15 mouse cellular contexts compared by ENCODE assay signal in genomic region chr5:8943836-8944235, GRCm38 (mm10). TPM values are rescaled to one million over a fixed set of nuclear protein-coding genes. Genes with fewer than 3 reads are reported as not detected.
DNase-seq lines count a peak whose midpoint lies in the region; ATAC-seq lines count a peak whose summit lies in the region.
"Had no signal": no experiment of that assay in that cellular context is flagged by ENCODE, and none has a peak within 500 bp of the region (broad histone marks: within the 10 kb centered on the region; RNA-seq: fewer than 3 reads in every experiment).

No protein-coding gene starts in this region.

- peak; percentile 7 to 39 for DNase-seq in left cerebral cortex, postnatal 14 days (ENCODE audit: low spot score in 2 of 2)
- no peak for DNase-seq in left cerebral cortex, postnatal 25 days (ENCODE audit: low spot score in 2 of 2)
- peak; percentile 38 for DNase-seq in MEL-GATA-1-ER (ENCODE audit: extremely low read depth, low read depth)
- peak; percentile 76 for DNase-seq in skeletal muscle tissue, adult 2 months (ENCODE audit: low read depth, low spot score)
- no peak for DNase-seq in midbrain, embryonic 10.5 days (ENCODE audit: low spot score)
- no peak for DNase-seq in left cerebral cortex, adult 8-10 months (ENCODE audit: low spot score in 2 of 2)
- DNase-seq: cerebellum, adult 9-10 months; kidney, adult 9 months; liver, postnatal 0 days had no signal

- peak; percentile 100 for ATAC-seq in granulocyte monocyte progenitor cell, adult 5-6 weeks (replicated peaks; ENCODE audit: poor library complexity, severe bottlenecking)
- ATAC-seq in megakaryocyte-erythroid progenitor cell, adult 5-6 weeks (replicated peaks; ENCODE audit: low FRiP score, low TSS enrichment, poor library complexity, severe bottlenecking), result no peak
- ATAC-seq: forebrain, embryonic 13.5 days; liver, postnatal 0 days had no signal

- intact Hi-C loops in left cerebral cortex, postnatal 14 days (cut with DNase I), result no loop called here
- intact Hi-C loops in left cerebral cortex, postnatal 25 days (cut with DNase I), result loop anchor here (5.0 kb wide), 1 partner anchor 483 kb away; no protein-coding TSS in a partner anchor

- 90% methylated on average over 3 of the region's 3 CpGs for WGBS in midbrain, embryonic 10.5 days

- no peak overlapping the region for H3K4me3 ChIP-seq in midbrain, embryonic 10.5 days
- H3K4me3 ChIP-seq: embryonic facial prominence, embryonic 13.5 days; forebrain, embryonic 13.5 days; heart, adult 2 months had no signal

- no peaks in the 10 kb centered on the region for H3K36me3 ChIP-seq in midbrain, embryonic 10.5 days
- H3K36me3 ChIP-seq: embryonic facial prominence, embryonic 13.5 days had no signal

- no peak overlapping the region for H3K27ac ChIP-seq in midbrain, embryonic 10.5 days (replicated peaks)
- H3K27ac ChIP-seq: embryonic facial prominence, embryonic 13.5 days; forebrain, embryonic 13.5 days; heart, adult 2 months; hindbrain, embryonic 14.5 days had no signal

- no peaks in the 10 kb centered on the region for H3K9me3 ChIP-seq in midbrain, embryonic 10.5 days (replicated peaks)
- H3K9me3 ChIP-seq: embryonic facial prominence, embryonic 13.5 days; forebrain, embryonic 13.5 days had no signal

- H3K27me3 ChIP-seq in midbrain, embryonic 10.5 days (ENCODE audit: low read depth, poor library complexity, severe bottlenecking), result no peaks in the 10 kb centered on the region
- H3K27me3 ChIP-seq: embryonic facial prominence, embryonic 13.5 days; forebrain, embryonic 13.5 days had no signal

- peaks cover 10% of the 10 kb centered on the region for H3K4me1 ChIP-seq in midbrain, embryonic 10.5 days
- H3K4me1 ChIP-seq: embryonic facial prominence, embryonic 13.5 days; forebrain, embryonic 13.5 days had no signal

RNA-seq across cellular contexts. Expression of gene Abcb4, which starts 50.3 kb away (rescaled TPM):
- 1 to 10 TPM; 3.5 to 3.8 TPM for total RNA-seq in left cerebral cortex, postnatal 14 days (2021)
- 1 to 10 TPM; 3.7 to 4.8 TPM for total RNA-seq in left cerebral cortex, postnatal 25 days (2021)
- 1.4 and 2.7 TPM in 2 replicates for total RNA-seq in granulocyte monocyte progenitor cell, adult 5-6 weeks (2014; fragmentation: Nextera tagmentation)
- total RNA-seq in granulocyte monocyte progenitor cell, adult 5-6 weeks (2017), result 1.4 and 2.0 TPM in 2 replicates
- polyA plus RNA-seq in midbrain, embryonic 10.5 days (2016; fragmentation: Nextera tagmentation; extraction: Ambion mirVana), result 0.21 and 0.46 TPM in 2 replicates
- total RNA-seq in left cerebral cortex, adult 8-10 months (2022), result 1 to 10 TPM; 4.7 to 5.5 (median 4.9) TPM
- total RNA-seq in megakaryocyte-erythroid progenitor cell, adult 5-6 weeks (2014; fragmentation: Nextera tagmentation), result 185 and 189 TPM in 2 replicates
- total RNA-seq in megakaryocyte-erythroid progenitor cell, adult 5-6 weeks (2017), result 259 and 303 TPM in 2 replicates

RNA-seq across cellular contexts. Expression of gene Crot, which starts 53.3 kb away (rescaled TPM):
- total RNA-seq in left cerebral cortex, postnatal 14 days (2021), result 10 to 100 TPM; 23.4 to 26.7 TPM
- total RNA-seq in left cerebral cortex, postnatal 25 days (2021), result 10 to 100 TPM; 28.2 to 29.2 TPM
- 20.0 and 25.7 TPM in 2 replicates for total RNA-seq in granulocyte monocyte progenitor cell, adult 5-6 weeks (2014; fragmentation: Nextera tagmentation)
- 45.0 and 51.7 TPM in 2 replicates for total RNA-seq in granulocyte monocyte progenitor cell, adult 5-6 weeks (2017)
- polyA plus RNA-seq in midbrain, embryonic 10.5 days (2016; fragmentation: Nextera tagmentation; extraction: Ambion mirVana), result 26.9 and 29.0 TPM in 2 replicates
- total RNA-seq in left cerebral cortex, adult 8-10 months (2022), result 10 to 100 TPM; 22.8 to 25.3 (median 23.7) TPM
- 18.4 and 19.0 TPM in 2 replicates for total RNA-seq in megakaryocyte-erythroid progenitor cell, adult 5-6 weeks (2014; fragmentation: Nextera tagmentation)
- 24.8 and 39.9 TPM in 2 replicates for total RNA-seq in megakaryocyte-erythroid progenitor cell, adult 5-6 weeks (2017)

Comparison
In these comparisons a context has a peak if more than half of its experiments do, and no peak if none do; other contexts are left out.
1. DNase-seq: peak in left cerebral cortex, postnatal 14 days (2 of 2), MEL-GATA-1-ER (single experiment) and skeletal muscle tissue, adult 2 months (single experiment); none in left cerebral cortex, postnatal 25 days (0 of 2), midbrain, embryonic 10.5 days (single experiment) and left cerebral cortex, adult 8-10 months (0 of 2).
2. RNA of gene Abcb4, which starts 50.3 kb away (total RNA-seq): 185 to 303 TPM in megakaryocyte-erythroid progenitor cell, adult 5-6 weeks; 4.7 to 5.5 TPM in left cerebral cortex, adult 8-10 months, 3.7 to 4.8 TPM in left cerebral cortex, postnatal 25 days, 3.5 to 3.8 TPM in left cerebral cortex, postnatal 14 days and 1.4 to 2.7 TPM in granulocyte monocyte progenitor cell, adult 5-6 weeks; every median in the first group is over 10 times any median in the second.